Mouse (Mus musculus) forebrain, embryonic 13.5 days (tissue): ENCODE measurements around the gene Cldn7. TPM values are rescaled to one million over a fixed set of nuclear protein-coding genes. Genes with fewer than 3 reads are reported as not detected.
A peak's percentile ranks its signal among the peaks of the same experiment; 100 is the strongest.

Experiments used
- ATAC-seq: fragments of 200-750 bp; cut with Nextera tagmentation; 2 replicates; pipeline ENCODE4 v1.8.0; 2017
- H3K27ac ChIP-seq: fragments of 300-500 bp; sonication (generic); 2 replicates; pipeline ENCODE4 v1.5.1; 2015; ENCODE audit warnings: inconsistent platforms, mild to moderate bottlenecking, moderate library complexity
- H3K27me3 ChIP-seq: fragments of 300-500 bp; sonication (generic); 2 replicates; pipeline ENCODE4 v1.6.1; 2015; ENCODE audit warnings: mild to moderate bottlenecking, inconsistent platforms
- H3K36me3 ChIP-seq: fragments of 300-500 bp; sonication (generic); 2 replicates; pipeline ENCODE4 v1.6.1; 2015; ENCODE audit warnings: mild to moderate bottlenecking, inconsistent platforms; ENCODE audit not compliant: poor library complexity, severe bottlenecking
- H3K4me1 ChIP-seq: fragments of 300-500 bp; sonication (generic); 2 replicates; pipeline ENCODE4 v1.6.1; 2015; ENCODE audit warnings: inconsistent platforms
- H3K4me2 ChIP-seq: fragments of 300-500 bp; sonication (generic); 2 replicates; pipeline ENCODE4 v1.6.1; 2015; ENCODE audit warnings: inconsistent platforms, mild to moderate bottlenecking, moderate library complexity
- H3K4me3 ChIP-seq: fragments of 300-500 bp; sonication (generic); 2 replicates; pipeline ENCODE4 v1.5.1; 2015; ENCODE audit warnings: mild to moderate bottlenecking, inconsistent platforms
- H3K9ac ChIP-seq: fragments of 300-500 bp; sonication (generic); 2 replicates; pipeline ENCODE4 v1.6.1; 2015; ENCODE audit warnings: mild to moderate bottlenecking, inconsistent platforms
- H3K9me3 ChIP-seq: fragments of 300-500 bp; sonication (generic); replicated peaks from 2 replicates; pipeline ENCODE4 v1.6.1; 2016; ENCODE audit warnings: inconsistent platforms
- WGBS: fragments of 180-500 bp; shearing (Covaris S2); methylation state at CpG from one replicate; pipeline ENCODE4 v1.1.7; 2015; 5-methylcytosine and 5-hydroxymethylcytosine counted together
- polyA plus RNA-seq: library from polyadenylated mRNA; unstranded; fragments of >200 nt; fragmentation: Nextera tagmentation; extraction: Ambion mirVana; gene quantifications from 2 replicates; pipeline ENCODE4 v1.2.1, GENCODE M21; 2015

Gene Cldn7
- polyA plus RNA-seq, 1 experiment from 2014 or later = 1.4 TPM

DNA sequence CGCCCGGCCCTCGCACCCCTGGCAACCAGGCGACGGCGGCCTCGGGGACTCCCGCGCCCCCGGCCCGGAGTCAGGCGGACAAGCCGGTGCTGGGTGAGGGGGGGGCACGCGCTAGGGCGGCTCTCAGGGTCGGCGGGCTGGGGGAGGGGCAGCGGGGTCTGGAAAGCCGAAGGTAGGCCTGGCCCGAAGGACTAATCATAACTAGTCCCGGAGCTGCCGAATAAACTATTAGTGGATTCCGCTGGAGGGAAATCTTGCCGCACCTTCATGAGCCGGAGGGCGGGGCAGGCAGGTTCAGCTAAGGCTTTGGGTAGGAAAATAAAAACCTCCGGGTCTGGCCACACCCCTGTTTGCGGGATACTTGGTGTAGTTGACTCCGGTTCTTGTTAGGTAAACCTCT lies 28.4 kb upstream of the Cldn7 start:
- peaks cover 44% of the 10 kb centered on the region for H3K27me3 ChIP-seq
- no peak; the same call in 1 of the 2 replicates for ATAC-seq

DNA sequence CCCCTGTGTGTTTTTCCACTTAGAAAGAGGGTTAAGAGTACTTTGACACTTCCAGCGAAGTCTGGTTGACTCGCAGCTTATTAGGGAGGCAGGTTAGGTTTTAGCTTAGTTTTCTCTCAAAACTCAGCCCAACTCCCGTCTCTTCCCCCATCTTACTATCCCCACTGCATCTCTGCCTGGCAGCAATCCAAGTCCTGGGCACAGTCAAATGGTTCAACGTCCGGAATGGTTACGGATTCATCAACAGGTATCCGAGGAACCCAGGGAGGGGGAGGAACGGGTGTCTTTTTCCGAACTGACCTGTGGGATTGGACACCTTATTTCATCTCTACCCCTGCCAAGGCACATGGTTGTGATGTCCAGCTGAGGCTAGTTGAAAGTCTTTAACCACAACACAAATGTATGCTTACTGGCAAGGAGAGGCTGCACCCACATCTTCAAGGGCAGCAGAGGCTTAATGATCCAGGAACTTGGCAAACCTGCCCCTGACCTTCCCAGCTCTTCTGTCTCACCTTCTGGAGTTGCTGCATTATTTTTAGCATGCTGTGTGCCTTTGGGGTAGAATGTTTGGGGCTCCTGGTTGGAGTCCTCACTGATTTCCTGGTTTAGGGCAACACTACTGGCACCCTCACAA lies 27.7 kb upstream of the Cldn7 start:
- peak overlapping the region; percentile 100 for H3K4me2 ChIP-seq
- peaks cover 32% of the 10 kb centered on the region for H3K4me1 ChIP-seq
- no peak overlapping the region for H3K27ac ChIP-seq
- peaks cover 44% of the 10 kb centered on the region for H3K27me3 ChIP-seq
- ATAC-seq = no peak
- H3K9ac ChIP-seq = 0 out of 2 replicates have a peak overlapping the region, but pooled peaks have one; percentile 70
- peak overlapping the region; percentile 56 for H3K4me3 ChIP-seq
- WGBS = 37% methylated on average over 9 of the region's 9 CpGs
- no peaks in the 10 kb centered on the region for H3K9me3 ChIP-seq
- no peaks in the 10 kb centered on the region for H3K36me3 ChIP-seq

More for the DNA sequence above, 28.4 kb upstream of the Cldn7 start:
- 2% methylated on average over 18 of the region's 30 CpGs for WGBS
- no peak overlapping the region; the same call in 1 of the 2 replicates for H3K27ac ChIP-seq
- H3K4me1 ChIP-seq = peaks cover 32% of the 10 kb centered on the region
- peak overlapping the region; percentile 56 for H3K4me3 ChIP-seq
- no peaks in the 10 kb centered on the region for H3K9me3 ChIP-seq
- peak overlapping the region; percentile 70 for H3K9ac ChIP-seq
- H3K4me2 ChIP-seq = peak overlapping the region; percentile 100
- no peaks in the 10 kb centered on the region for H3K36me3 ChIP-seq

DNA sequence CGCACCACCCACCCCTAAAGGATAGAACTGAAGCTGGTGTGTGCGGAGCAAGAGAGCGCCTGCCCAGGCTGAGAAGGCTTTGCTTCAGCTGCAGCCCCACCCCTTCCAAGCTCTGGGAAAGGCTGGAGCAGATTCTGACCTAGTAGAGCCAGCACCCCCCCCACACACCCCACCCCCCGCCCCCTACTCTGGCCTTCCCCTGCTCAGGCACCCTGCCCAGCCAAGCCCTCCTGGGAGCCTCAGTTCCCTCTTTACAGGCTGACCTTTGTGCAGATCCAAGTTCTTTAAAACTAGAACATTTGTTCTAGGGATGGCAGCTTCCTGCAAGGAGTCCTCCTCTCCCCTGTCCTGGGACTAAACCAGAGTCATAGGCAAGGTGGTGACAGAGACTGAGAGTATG lies 27.2 kb upstream of the Cldn7 start:
- Histone ChIP-seq H3K9me3 (no peaks in the 10 kb centered on the region), H3K27me3 (peaks cover 44% of the 10 kb centered on the region), H3K4me1 (peaks cover 32% of the 10 kb centered on the region), H3K36me3 (no peaks in the 10 kb centered on the region), H3K4me2 (no peak overlapping the region), H3K4me3 (no peak overlapping the region), H3K9ac (0 out of 2 replicates have a peak overlapping the region, but pooled peaks have one; percentile 5), H3K27ac (no peak overlapping the region)
- 47% methylated on average over 4 of the region's 4 CpGs for WGBS
- no peak for ATAC-seq

DNA sequence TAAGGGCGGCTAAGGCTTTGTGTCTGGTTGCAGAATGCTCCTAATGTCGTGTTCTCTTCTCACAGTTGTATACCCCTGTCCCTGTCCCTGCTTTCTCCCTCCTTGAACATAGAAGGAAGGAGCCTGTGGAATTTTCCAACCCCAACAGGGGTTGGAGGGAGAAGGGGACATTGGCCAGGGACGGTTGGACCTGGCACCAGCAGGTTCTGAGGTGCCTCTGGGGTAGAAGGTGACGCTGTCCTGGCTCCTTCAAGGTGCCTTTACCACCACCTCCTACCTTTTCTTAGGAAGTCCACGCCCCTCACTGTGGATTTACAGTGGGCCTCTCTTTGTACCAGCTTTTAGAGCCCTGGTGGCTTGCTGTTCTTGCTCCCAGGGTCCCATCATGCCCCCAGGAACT lies 26.7 kb upstream of the Cldn7 start:
- no peak overlapping the region for H3K27ac ChIP-seq
- H3K9me3 ChIP-seq = no peaks in the 10 kb centered on the region
- H3K4me1 ChIP-seq = peaks cover 32% of the 10 kb centered on the region
- H3K9ac ChIP-seq = 0 out of 2 replicates have a peak overlapping the region, but pooled peaks have one; percentile 31
- H3K36me3 ChIP-seq = peaks cover 3% of the 10 kb centered on the region; the same call in 1 of the 2 replicates
- WGBS = 74% methylated on average over 5 of the region's 5 CpGs
- H3K27me3 ChIP-seq = peaks cover 44% of the 10 kb centered on the region
- H3K4me2 ChIP-seq = no peak overlapping the region
- no peak for ATAC-seq
- no peak overlapping the region for H3K4me3 ChIP-seq

DNA sequence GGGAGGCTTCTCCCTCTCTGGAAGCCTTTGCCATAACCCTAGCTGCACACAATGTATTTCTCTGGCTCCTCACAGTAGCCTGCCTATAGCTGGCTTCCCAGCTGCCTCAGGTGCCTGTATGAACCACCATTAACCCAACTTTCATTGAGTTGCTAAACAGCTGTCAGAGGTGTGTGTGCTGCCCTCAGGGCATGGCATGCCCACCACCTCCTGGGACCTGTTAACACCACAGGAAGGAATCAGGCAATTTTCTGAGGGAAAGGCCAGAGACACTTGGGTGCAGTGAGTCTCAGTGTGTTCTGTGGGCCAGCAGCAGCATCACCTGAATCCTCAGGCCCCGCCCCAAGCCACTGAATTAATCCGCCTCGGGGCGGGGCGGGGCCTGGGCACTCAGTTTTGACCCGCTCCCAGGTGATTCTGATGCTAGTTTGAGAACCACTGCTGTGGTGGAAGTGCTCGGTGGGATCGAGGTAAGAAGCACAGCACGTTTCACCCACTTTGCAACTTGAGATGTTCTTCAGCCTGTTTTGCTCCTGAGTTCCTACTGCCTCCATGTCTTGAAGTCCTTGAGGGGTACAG lies 26.1 kb upstream of the Cldn7 start:
- H3K27ac ChIP-seq = no peak overlapping the region
- H3K27me3 ChIP-seq = peaks cover 44% of the 10 kb centered on the region
- no peak overlapping the region for H3K4me2 ChIP-seq
- H3K36me3 ChIP-seq = peaks cover 7% of the 10 kb centered on the region; the same call in 1 of the 2 replicates
- 0 out of 2 replicates have a peak overlapping the region, but pooled peaks have one; percentile 31 for H3K9ac ChIP-seq
- 21% methylated on average over 9 of the region's 9 CpGs for WGBS
- no peak for ATAC-seq
- H3K9me3 ChIP-seq = no peaks in the 10 kb centered on the region
- H3K4me1 ChIP-seq = peaks cover 32% of the 10 kb centered on the region
- no peak overlapping the region for H3K4me3 ChIP-seq

DNA sequence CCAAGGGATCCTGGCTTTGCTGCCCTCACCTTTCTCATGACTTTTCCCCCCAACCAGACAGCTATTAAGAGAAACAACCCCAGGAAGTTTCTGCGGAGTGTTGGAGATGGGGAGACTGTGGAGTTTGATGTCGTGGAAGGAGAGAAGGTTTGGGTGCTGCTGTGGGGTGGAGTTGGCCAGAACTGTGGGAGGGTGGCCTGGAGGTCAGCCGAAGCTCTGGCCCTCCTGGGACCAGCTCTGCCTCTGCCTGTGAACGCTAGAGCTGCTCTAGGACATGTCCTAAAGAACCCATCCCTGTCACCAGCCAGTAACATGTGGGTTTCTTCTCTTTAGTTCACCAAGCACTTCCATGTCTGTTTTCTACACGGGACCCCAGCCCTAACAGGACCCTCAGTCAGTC lies 25.4 kb upstream of the Cldn7 start:
- peaks cover 32% of the 10 kb centered on the region for H3K4me1 ChIP-seq
- H3K27me3 ChIP-seq = peaks cover 44% of the 10 kb centered on the region
- no peak overlapping the region for H3K4me2 ChIP-seq
- no peak for ATAC-seq
- no peak overlapping the region for H3K27ac ChIP-seq
- 68% methylated on average over 5 of the region's 5 CpGs for whole genome bisulfite sequencing
- H3K4me3 ChIP-seq = no peak overlapping the region
- peaks cover 11% of the 10 kb centered on the region for H3K36me3 ChIP-seq
- no peak overlapping the region for H3K9ac ChIP-seq
- no peaks in the 10 kb centered on the region for H3K9me3 ChIP-seq

DNA sequence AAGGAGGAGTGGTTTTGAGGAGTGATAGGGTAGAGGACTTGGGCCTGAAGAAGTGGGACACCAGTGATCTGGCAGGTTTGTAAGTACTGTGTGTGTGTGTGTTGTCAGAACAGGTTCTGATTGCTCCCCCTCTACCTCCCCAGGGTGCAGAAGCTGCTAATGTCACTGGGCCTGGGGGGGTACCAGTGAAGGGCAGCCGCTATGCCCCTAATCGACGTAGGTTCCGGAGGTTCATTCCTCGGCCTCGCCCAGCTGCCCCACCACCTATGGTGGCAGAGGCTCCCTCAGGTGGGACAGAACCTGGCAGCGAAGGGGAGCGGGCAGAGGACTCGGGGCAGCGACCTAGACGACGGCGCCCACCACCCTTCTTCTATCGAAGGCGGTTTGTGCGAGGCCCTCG lies 24.8 kb upstream of the Cldn7 start:
- WGBS = 93% methylated on average over 17 of the region's 17 CpGs
- H3K9me3 ChIP-seq = no peaks in the 10 kb centered on the region
- H3K27me3 ChIP-seq = peaks cover 40% of the 10 kb centered on the region
- peaks cover 16% of the 10 kb centered on the region for H3K36me3 ChIP-seq
- H3K4me1 ChIP-seq = peaks cover 27% of the 10 kb centered on the region
- H3K4me3 ChIP-seq = no peak overlapping the region
- no peak overlapping the region for H3K27ac ChIP-seq
- no peak for ATAC-seq
- H3K9ac ChIP-seq = no peak overlapping the region
- no peak overlapping the region for H3K4me2 ChIP-seq

DNA sequence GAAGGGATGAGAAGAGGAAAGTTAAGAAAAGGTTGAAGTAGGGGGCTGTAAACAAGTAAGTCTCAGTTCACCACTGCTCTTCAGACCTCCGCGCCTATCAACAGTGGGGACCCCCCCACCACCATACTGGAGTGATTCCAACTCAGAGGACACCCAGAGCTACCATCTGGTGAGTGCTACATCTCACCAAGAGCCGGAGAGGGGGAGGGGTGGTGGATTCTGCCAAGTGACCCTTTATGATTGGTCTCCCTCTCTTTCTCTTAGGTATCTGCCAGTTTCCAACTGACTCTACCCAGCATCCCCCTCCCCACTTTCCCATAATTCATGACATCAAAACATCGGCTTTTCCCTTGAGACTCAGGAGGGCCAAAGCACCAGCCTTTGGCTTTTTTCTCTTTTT lies 23.6 kb upstream of the Cldn7 start:
- no peaks in the 10 kb centered on the region for H3K9me3 ChIP-seq
- H3K4me1 ChIP-seq = peaks cover 19% of the 10 kb centered on the region
- 80% methylated on average over 4 of the region's 4 CpGs for WGBS
- no peak overlapping the region for H3K27ac ChIP-seq
- H3K27me3 ChIP-seq = peaks cover 33% of the 10 kb centered on the region
- H3K4me2 ChIP-seq = no peak overlapping the region
- H3K4me3 ChIP-seq = no peak overlapping the region
- ATAC-seq = no peak
- H3K9ac ChIP-seq = no peak overlapping the region
- peaks cover 24% of the 10 kb centered on the region for H3K36me3 ChIP-seq

DNA sequence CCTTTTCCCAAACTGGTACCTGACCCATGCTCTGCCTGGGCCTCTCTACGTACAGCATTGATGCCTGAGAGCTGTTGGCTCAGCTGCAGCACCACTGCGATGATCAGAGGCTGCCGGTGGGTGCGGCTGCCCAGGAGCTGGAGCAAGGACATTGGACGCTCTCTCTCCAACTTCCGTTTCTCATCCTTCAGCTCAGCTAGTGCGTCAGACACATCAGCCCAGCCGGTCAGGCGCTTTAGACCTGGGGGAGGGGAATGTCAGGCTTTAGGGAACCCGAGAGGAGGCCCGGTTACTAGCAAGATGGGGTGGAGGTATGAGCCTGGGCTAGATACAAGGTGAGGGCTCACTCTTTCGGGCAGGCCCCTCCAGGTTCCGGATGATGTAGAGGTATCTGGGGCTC lies 19.4 kb upstream of the Cldn7 start:
- Histone ChIP-seq H3K4me2 (no peak overlapping the region), H3K36me3 (peaks cover 24% of the 10 kb centered on the region), H3K4me3 (no peak overlapping the region), H3K4me1 (peaks cover 27% of the 10 kb centered on the region), H3K27ac (no peak overlapping the region), H3K9me3 (no peaks in the 10 kb centered on the region), H3K9ac (no peak overlapping the region), H3K27me3 (0 out of 2 replicates have a peak, but pooled peaks cover under 1% of the 10 kb centered on the region)
- ATAC-seq = no peak
- WGBS = 84% methylated on average over 13 of the region's 13 CpGs

DNA sequence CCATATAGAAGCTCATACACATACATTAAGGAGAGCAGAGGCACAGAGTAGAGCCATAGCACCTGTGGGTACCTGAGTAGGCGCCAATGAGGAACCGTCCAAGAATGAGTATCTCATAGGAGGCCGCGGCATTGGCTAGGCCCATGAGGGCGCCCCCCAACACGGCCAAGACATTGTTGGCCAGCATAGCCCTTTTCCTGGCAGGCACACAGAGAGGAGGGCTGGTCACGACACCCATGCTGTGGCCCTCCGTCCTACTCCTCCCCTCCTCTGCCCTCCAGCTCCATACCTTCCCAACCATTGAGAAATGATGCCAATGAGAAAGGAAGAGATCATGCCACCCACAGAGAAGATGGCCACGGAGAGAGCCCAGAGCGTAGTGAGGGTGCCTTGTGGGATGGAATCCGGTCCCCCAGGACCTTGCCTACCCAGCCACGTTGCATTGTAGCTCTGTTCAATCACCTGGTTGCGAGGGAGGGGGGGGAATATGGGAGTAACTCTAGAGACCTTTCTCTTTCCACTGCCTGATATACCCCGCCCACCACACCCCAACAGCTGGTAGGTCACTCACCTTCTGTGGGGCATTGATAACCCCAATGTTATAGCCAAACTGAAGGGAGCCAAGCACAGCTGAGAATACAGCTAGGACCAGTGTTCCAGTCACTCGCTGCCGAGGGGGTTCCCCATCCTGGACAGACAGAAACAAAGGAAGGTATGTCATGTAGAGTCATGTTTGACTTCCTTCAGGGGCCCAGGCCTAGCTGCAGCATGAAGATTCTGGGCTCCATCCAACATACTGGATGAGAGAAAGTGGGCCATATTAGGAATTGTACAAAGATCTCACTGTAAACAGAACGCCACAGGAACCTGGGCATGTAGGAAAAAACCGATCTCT lies 18.3 kb upstream of the Cldn7 start:
- WGBS = 92% methylated on average over 18 of the region's 18 CpGs
- no peaks in the 10 kb centered on the region for H3K9me3 ChIP-seq
- H3K36me3 ChIP-seq = peaks cover 24% of the 10 kb centered on the region
- H3K27ac ChIP-seq = no peak overlapping the region
- H3K4me3 ChIP-seq = 0 out of 2 replicates have a peak overlapping the region, but pooled peaks have one; percentile 51
- 0 out of 2 replicates have a peak, but pooled peaks cover 2% of the 10 kb centered on the region for H3K27me3 ChIP-seq
- no peak for ATAC-seq
- no peak overlapping the region for H3K9ac ChIP-seq
- H3K4me1 ChIP-seq = peaks cover 20% of the 10 kb centered on the region
- peak overlapping the region; percentile 66 for H3K4me2 ChIP-seq

DNA sequence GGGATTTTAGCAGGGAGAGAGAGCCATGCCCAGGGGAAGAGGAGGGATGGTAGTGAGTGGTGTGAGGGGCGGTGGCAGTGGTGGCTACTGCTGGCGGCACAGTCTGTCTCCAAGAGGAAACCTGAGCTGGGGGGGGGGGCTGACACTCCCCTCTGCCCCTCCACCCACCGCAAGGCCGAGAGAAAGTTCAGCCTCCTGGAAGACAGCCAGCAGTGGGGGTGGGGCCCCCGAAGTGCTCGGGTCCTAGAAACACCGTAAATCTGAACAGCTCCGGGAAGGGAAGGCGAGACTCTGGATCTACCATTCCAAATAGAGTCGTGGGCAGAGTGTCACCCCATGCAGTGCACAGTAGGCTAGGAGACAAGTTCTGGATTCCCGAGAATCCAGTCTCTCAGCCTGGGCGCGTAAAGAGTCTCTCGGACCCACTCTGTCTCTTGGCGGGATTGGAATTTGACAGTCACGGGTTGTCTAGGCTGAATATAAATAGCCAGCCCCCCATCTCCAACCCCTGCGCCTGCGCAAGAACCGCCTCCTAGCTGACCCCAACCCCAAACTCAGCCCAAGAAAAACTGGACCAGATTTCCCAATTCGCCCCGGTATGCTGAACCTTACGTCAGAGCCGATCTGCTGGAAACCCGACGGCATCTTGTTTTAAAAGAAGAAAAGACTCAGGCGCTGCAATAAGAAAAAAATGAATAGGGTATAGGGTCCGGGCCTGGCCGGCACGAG lies 17.1 kb upstream of the Cldn7 start:
- Histone ChIP-seq H3K27me3 (0 out of 2 replicates have a peak, but pooled peaks cover 2% of the 10 kb centered on the region), H3K9ac (peak overlapping the region; percentile 68), H3K27ac (0 out of 2 replicates have a peak overlapping the region, but pooled peaks have one; percentile 3), H3K4me2 (peak overlapping the region; percentile 66), H3K36me3 (peaks cover 24% of the 10 kb centered on the region), H3K4me3 (peak overlapping the region; percentile 51), H3K4me1 (peaks cover 20% of the 10 kb centered on the region), H3K9me3 (no peaks in the 10 kb centered on the region)
- peak; percentile 46 for ATAC-seq
- 2% methylated on average over 29 of the region's 29 CpGs for WGBS
